Comparison of ENCODE assay signal across 14 mouse cellular contexts in the genomic region with DNA sequence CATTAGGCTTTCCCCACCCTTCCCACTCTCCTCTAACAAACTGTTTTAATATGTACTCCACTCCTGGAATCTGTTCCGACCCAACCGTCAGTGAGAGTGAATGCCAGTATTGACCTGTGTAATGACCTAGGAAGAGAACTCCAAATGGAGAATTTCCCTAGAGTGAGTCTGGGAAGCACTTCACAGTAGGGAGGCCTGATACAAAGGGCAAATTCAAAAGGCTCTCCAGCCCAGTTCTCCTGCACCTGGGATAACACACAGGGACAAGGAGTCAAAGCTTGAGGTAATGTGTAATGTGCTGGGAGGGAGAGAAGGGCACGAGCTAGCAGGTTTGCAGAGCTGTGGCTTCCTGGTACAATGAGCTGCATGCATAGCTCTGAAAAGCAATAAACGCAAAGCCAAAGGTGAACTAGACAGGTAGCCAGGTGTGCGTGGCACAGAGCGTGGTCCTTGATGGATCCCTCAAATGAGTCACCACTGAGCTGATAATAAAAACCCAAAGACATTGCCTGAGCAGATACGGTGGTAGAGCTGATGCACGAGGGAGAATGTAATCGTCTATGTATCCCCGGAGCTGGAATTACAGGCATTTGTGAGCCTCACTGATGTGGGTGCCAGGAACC.
"Had no signal": no experiment of that assay in that cellular context is flagged by ENCODE, and none has a peak within 500 bp of the region (broad histone marks: within the 10 kb centered on the region; RNA-seq: fewer than 3 reads in every experiment).

No protein-coding gene starts in this region.

- DNase-seq: kidney, adult 11 months; kidney, postnatal 10 days; kidney, postnatal 4 days; left cerebral cortex, postnatal 4 days; lung, adult 18-20 months; lung, postnatal 10 days; right cerebral cortex, postnatal 4 days had no signal

- H3K36me3 ChIP-seq: limb, embryonic 13.5 days; midbrain, embryonic 13.5 days; neural tube, embryonic 12.5 days; stomach, embryonic 15.5 days had no signal

- H3K27ac ChIP-seq: layer of hippocampus, adult 2 months; limb, embryonic 13.5 days; liver, embryonic 14.5 days; midbrain, embryonic 13.5 days; neural tube, embryonic 12.5 days; stomach, embryonic 15.5 days had no signal

- ATAC-seq: midbrain, embryonic 13.5 days had no signal

- H3K9ac ChIP-seq: limb, embryonic 13.5 days; liver, embryonic 14.5 days; midbrain, embryonic 13.5 days; neural tube, embryonic 12.5 days; stomach, embryonic 15.5 days had no signal

- H3K4me2 ChIP-seq: limb, embryonic 13.5 days; midbrain, embryonic 13.5 days; neural tube, embryonic 12.5 days; stomach, embryonic 15.5 days had no signal

- H3K27me3 ChIP-seq: limb, embryonic 13.5 days; midbrain, embryonic 13.5 days; neural tube, embryonic 12.5 days; stomach, embryonic 15.5 days had no signal

- H3K9me3 ChIP-seq: limb, embryonic 13.5 days; midbrain, embryonic 13.5 days; neural tube, embryonic 12.5 days; stomach, embryonic 15.5 days had no signal

- H3K4me3 ChIP-seq: layer of hippocampus, adult 2 months; limb, embryonic 13.5 days; midbrain, embryonic 13.5 days; myocyte; neural tube, embryonic 12.5 days; stomach, embryonic 15.5 days had no signal
